Mouse (Mus musculus) c-Kit-negative CD71-positive TER-119-positive erythroid progenitor cells, embryonic 14.5 days (primary cell): ENCODE data around the gene Thegl.

Source experiments
- DNase-seq: peaks from one replicate; pipeline ENCODE4 v3.0.0-alpha.2; 2013; ENCODE audit warnings: low read depth, low spot score

Gene Thegl

GRCm38 (mm10) chr5:77052616-77053015, 36.8 kb downstream of the Thegl start:
- DNase-seq: no peak

DNA sequence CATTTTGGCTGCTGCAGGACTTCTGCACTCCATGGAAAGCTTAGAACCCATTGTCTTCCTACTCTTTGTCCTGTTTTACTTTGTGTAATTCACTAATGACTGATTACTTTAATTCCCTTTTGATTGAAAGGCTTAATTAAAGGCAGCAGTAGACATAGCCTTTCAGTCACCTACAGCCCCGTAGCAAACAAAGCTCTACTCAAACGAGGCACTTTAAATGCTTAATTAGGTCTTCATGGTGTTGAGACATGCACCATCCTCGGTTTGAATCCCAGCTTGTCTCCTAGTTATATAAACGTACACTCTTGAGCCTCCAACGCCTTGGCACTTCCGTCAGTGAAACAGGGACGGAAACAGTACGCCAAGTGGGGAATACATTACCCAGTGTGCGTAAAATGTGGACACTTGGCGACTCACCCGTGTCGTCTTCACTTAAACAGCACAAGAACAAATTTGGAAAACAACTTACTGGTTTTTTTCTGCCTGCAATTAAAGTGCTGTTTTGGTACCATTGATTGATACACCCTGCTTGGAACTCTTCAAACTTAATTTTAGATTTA, 41.1 kb downstream of the Thegl start:
- no peak for DNase-seq

GRCm38 (mm10) chr5:77060363-77060762, 44.5 kb downstream of the Thegl start:
- DNase-seq: no peak

- DNase-seq: no peak
Measured at GRCm38 (mm10) chr5:77061372-77062038, 45.7 kb downstream of the Thegl start.

- DNase-seq: no peak
Measured at GRCm38 (mm10) chr5:77067321-77067720, 51.5 kb downstream of the Thegl start.

- no peak for DNase-seq
Measured at GRCm38 (mm10) chr5:77070987-77071386, 55.2 kb downstream of the Thegl start.

GRCm38 (mm10) chr5:77071626-77072025, 55.8 kb downstream of the Thegl start:
- no peak for DNase-seq

DNA sequence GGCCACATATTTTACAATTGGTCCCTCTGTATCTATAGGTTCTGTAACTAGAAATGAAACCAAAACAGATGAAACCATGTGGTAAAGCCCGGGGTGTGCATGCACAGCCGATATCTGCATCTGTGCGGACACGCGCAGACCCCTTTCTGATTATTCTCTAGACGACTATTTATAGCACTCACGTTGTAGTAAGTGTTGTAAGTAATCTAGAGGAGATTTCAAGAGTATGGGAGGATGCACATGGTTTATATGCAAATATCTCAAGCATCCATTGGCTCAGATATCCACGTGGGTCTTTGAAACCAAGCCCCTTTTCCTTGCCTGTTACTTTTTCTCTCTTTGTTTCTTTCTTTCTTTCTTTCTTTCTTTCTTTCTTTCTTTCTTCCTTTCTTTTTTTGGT, 58.0 kb downstream of the Thegl start:
- no peak for DNase-seq

GRCm38 (mm10) chr5:77074914-77075313, 59.1 kb downstream of the Thegl start:
- no peak for DNase-seq

DNA sequence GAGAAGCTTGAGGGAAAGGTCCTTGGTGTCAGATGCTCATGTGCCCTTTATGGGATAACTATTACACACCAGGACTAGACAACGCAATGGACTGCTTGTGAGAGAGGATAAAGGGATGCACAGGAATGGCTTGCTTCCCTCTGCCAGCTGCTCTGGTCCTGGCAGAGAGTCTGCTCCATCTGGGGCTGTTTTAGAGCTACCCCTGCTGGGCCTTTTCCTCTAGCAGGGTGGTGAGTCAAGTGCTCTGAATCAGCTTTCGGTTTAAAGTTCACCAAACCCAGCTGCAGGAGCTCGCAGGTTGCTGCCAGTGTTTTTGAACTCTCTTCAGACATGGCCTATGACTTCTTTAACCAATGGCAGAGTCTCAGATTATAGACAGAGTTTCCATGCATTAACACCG, 60.1 kb downstream of the Thegl start:
- DNase-seq: no peak

DNA sequence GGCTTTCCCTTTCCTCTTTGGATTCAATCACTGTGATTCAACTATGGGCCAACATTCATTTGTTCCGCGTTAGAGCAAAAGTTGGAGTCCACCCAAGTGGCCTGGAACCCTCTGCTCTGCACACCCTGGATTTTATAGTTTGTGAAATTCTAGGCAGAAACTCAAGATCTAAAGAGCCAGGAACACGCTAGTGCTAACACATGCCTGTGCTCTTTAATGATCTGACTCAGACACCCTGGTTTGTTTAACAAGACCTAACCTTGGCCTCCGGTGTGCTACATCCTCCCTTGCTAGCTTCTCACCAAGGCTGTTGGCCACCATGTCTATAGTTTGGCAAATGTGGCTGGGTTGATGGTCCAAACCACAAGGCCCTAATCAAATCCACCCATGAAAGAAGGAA, 64.9 kb downstream of the Thegl start:
- no peak for DNase-seq

DNA sequence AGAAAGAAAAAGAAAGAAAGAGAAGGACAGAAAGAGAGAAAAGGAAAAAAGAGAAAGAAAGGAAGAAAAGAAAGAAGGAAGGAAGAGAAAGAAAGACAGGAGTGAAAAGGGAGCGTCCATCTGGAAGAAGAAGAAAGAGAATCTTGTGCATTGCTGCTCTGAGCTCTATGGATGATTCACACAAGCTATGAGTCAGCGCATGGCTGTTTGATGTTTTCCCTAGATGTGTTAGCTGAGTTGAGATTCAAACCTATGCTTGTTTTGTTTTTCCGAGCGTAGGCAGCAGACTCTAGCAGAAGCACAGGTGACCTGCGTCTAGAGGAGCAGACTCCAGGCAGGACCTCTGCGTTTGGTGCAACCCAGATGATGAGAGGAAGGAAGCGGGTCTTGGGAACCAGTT, 66.9 kb downstream of the Thegl start:
- DNase-seq: no peak

DNA sequence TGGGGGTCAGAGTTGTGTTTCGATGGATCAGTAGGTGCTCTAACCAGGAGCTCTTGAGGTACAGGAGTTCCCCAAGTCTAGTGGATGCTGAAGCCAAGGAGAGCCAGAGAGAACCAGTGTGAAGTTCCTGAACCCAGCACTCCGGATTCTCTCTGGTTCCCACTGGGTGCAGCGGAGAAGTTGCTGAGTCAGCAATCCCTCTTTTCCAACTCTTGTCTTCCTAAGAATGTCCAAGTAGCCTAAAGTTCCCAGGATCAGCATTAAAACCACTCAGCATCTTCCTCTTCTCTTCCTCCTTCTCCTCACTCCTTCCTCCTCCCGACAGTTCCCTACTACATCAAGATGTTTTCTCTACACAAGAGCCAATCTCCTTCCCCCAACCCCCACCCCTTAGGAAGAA, 68.6 kb downstream of the Thegl start:
- DNase-seq: no peak

DNA sequence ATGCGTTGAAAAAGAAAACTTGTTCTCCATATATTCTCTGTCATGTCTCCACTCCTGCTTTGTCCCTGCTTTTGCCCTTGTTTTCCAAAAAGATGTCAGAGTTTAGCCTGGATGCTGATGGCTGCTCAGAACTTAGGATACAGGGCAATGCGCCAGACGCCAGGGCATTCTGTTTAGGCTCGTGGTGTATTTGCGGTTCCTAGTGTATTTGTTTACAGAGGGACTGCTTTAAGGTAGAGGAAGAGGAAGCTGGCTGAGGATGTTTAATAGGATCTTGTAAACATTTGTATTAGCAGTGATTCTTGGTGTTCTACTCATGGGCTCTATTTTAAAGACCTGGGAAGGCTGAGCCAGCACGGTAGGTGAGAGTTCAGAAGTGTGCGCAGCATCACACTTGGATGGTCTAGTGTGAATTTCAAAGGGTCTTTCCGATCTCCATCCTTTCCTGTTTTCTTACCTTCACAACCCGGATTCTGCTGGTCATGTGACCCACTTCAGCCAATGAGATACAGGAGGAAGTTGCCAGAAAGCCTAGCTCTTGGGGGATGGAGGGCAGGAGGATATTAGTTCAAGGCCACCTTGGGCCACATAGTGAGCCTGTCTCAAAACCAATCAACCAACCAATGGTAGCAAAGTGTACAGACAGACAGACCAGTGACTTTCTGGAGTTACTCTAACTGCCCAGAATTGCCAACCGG, 70.1 kb downstream of the Thegl start:
- DNase-seq: no peak

DNA sequence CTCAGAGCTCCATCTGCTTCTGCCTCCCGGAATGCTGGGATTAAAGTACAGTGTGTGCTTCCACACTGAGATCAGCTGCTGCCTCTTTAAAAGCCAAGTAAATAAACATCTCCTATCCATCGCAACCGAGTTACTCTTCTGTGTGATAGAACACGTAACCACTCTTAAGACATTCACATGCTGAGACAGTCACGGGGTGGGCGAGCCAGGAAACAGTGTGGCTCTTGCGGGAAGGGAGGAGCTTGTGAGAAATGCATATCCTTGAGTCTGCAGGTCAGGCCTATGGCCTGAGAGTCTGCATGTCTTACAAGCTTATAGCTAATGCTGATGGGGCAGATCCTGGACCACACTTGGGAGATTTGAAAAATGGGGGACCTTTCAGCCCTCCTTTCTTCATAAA, 70.7 kb downstream of the Thegl start:
- no peak for DNase-seq

GRCm38 (mm10) chr5:77087122-77087521, 71.3 kb downstream of the Thegl start:
- no peak for DNase-seq

- DNase-seq: no peak
Measured at GRCm38 (mm10) chr5:77089294-77089693, 73.5 kb downstream of the Thegl start.

- no peak for DNase-seq
Measured at GRCm38 (mm10) chr5:77089901-77090300, 74.1 kb downstream of the Thegl start.

DNA sequence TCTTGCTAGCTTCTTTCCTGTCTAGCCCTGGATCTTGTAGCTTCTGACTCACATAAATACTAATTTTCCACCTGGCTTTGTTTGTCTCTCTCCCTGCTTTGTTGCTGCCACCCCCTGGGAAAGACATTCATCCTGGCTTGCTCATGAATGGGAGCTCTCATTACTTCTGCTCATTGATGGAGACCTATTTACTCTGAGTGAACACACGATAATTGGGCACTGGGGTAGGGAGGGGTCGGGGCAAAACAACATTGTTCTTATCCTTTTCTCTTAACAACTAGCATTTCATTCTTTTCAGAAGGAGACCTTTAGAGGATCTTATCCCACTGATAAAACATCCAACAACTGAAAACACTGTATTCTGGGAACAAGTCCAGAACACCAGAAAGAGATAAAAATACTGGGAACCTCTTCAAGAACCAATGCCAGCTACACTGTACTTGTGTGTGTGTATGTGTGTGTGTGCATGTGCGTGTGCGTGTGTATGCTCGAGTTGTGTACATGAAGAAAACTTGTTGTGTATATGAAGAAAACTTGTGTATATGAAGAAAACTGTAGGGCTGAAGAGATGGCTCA, 74.8 kb downstream of the Thegl start:
- no peak for DNase-seq

DNA sequence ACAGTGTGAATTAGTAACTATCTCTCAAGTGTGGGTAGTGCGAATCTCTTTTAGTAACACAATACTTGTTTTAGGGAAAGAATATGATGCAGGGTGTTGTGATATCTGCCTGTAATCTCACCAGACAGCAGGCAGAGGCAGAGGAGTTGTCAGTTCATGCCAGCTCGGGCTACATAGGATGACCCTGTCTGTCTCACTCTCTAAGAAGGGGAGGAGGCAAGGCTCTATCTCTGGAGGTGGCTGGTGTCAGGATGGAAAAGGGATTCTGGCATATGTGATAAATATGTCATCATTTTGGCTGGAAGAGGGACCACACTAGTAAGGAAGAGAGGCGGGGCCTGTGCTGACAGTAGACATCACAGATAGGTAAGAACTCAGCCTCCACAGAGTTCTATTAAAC, 76.1 kb downstream of the Thegl start:
- DNase-seq: no peak

DNA sequence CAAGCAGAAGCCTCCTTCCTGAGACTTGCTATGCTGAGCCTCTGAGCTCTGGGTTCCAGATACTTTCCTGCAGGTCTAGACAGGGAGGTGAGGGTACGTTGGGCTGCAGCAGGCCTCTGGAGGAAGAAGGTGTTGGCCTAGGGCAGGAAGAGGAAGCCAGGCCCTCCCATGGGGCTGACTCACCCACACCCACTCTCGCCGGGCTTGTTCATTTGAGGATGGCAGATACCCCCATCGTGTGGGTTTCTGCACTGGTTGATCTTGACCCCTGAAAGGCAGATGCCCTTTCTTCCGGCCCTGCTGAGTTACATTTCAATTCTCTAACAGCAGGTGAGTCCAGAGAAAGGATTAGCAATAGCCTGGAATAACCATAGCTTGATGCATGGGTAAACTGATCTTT, 76.7 kb downstream of the Thegl start:
- DNase-seq: no peak

DNA sequence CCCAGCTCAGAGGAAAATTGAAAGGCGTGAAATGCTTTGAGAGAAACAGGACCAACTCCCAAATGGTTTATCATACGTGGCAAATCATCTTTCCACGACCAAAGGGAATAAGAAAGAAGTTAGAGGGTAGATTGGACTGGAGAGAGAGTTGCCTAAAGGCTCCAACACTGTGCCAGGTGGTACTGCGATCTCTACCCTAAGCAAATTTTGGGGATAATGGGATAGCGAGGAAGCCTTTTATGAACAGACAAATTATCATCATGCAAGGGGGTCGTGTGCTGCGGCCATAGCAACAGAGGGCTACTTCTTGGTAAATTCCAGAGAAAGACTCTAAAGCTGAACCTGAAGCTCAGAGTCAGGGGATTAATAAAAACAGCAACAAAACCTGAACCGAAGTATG, 78.1 kb downstream of the Thegl start:
- no peak for DNase-seq
